In genomic region chr11:8457951-8458350, GRCm38 (mm10) we compare ENCODE assay signal across 10 mouse cellular contexts.
DNase-seq lines count a peak whose midpoint lies in the region; ATAC-seq and TF ChIP-seq lines count a peak whose summit lies in the region.
"Had no signal": no experiment of that assay in that cellular context is flagged by ENCODE, and none has a peak within 500 bp of the region (broad histone marks: within the 10 kb centered on the region; RNA-seq: fewer than 3 reads in every experiment).

No protein-coding gene starts in this region.

- no peak overlapping the region for H3K4me3 ChIP-seq in intestine, embryonic 14.5 days (ENCODE audit: low read depth, low read length)
- no peak overlapping the region for H3K4me3 ChIP-seq in intestine, postnatal 0 days (ENCODE audit: low read depth, low read length)
- no peak overlapping the region for H3K4me3 ChIP-seq in embryonic facial prominence, embryonic 10.5 days
- H3K4me3 ChIP-seq in heart, postnatal 0 days (ENCODE audit: low read depth, low read length) = no peak overlapping the region

- peaks cover 19% of the 10 kb centered on the region for H3K36me3 ChIP-seq in intestine, embryonic 14.5 days (ENCODE audit: control insufficient read depth, insufficient read depth, low read length)
- peaks cover 9% of the 10 kb centered on the region for H3K36me3 ChIP-seq in intestine, postnatal 0 days (ENCODE audit: control insufficient read depth, insufficient read depth)
- peaks cover 33% of the 10 kb centered on the region for H3K36me3 ChIP-seq in embryonic facial prominence, embryonic 10.5 days (replicated peaks)
- H3K36me3 ChIP-seq in heart, postnatal 0 days (replicated peaks; ENCODE audit: control insufficient read depth, insufficient read depth, low read length) = 0 out of 2 replicates have a peak, but pooled peaks cover 13% of the 10 kb centered on the region
- H3K36me3 ChIP-seq: G1E had no signal

- 28% methylated on average over 5 of the region's 5 CpGs for WGBS in intestine, embryonic 14.5 days
- 50% methylated on average over 5 of the region's 5 CpGs for WGBS in intestine, postnatal 0 days
- 37% methylated on average over 5 of the region's 5 CpGs for WGBS in embryonic facial prominence, embryonic 10.5 days
- 7% methylated on average over 5 of the region's 5 CpGs for WGBS in heart, postnatal 0 days

- no peak for TF ChIP-seq CTCF in intestine, postnatal 0 days (IDR thresholded peaks at IDR 0.05; ENCODE audit: low read depth)
- TF ChIP-seq CTCF in heart, postnatal 0 days (IDR thresholded peaks at IDR 0.05; ENCODE audit: low read depth) = no peak

- no peak for ATAC-seq in intestine, embryonic 14.5 days (replicated peaks; ENCODE audit: low FRiP score, low TSS enrichment, low read depth)
- no peak for ATAC-seq in intestine, postnatal 0 days
- peak; percentile 37 for ATAC-seq in heart, postnatal 0 days (ENCODE audit: insufficient read depth, low read depth)

- H3K27ac ChIP-seq in intestine, embryonic 14.5 days (ENCODE audit: low read depth) = peak overlapping the region; percentile 5; the same call in 1 of the 2 replicates
- H3K27ac ChIP-seq in intestine, postnatal 0 days (ENCODE audit: low read depth, low read length) = no peak overlapping the region
- H3K27ac ChIP-seq in embryonic facial prominence, embryonic 10.5 days (replicated peaks) = 0 out of 2 replicates have a peak overlapping the region, but pooled peaks have one; percentile 41
- H3K27ac ChIP-seq in heart, postnatal 0 days (ENCODE audit: low read depth) = peak overlapping the region; percentile 71

- no peak overlapping the region for H3K4me2 ChIP-seq in intestine, embryonic 14.5 days (ENCODE audit: low read length)
- no peak overlapping the region for H3K4me2 ChIP-seq in intestine, postnatal 0 days (replicated peaks; ENCODE audit: low read depth)
- H3K4me2 ChIP-seq in heart, postnatal 0 days (ENCODE audit: low read depth, low read length) = peak overlapping the region; percentile 17

- H3K4me1 ChIP-seq in intestine, embryonic 14.5 days (replicated peaks; ENCODE audit: control insufficient read depth, insufficient read depth, low read length) = peaks cover 37% of the 10 kb centered on the region
- H3K4me1 ChIP-seq in intestine, postnatal 0 days (replicated peaks; ENCODE audit: control insufficient read depth, insufficient read depth, low read length) = peaks cover 10% of the 10 kb centered on the region; the same call in 1 of the 2 replicates
- H3K4me1 ChIP-seq in embryonic facial prominence, embryonic 10.5 days = peaks cover 36% of the 10 kb centered on the region
- H3K4me1 ChIP-seq in heart, postnatal 0 days (ENCODE audit: control insufficient read depth, insufficient read depth) = peaks cover 73% of the 10 kb centered on the region

- no peaks in the 10 kb centered on the region for H3K9me3 ChIP-seq in intestine, embryonic 14.5 days (ENCODE audit: control insufficient read depth, low read length)
- no peaks in the 10 kb centered on the region for H3K9me3 ChIP-seq in intestine, postnatal 0 days (ENCODE audit: control insufficient read depth)
- H3K9me3 ChIP-seq in embryonic facial prominence, embryonic 10.5 days = no peaks in the 10 kb centered on the region
- no peaks in the 10 kb centered on the region for H3K9me3 ChIP-seq in heart, postnatal 0 days (replicated peaks; ENCODE audit: control insufficient read depth, low read length)
- H3K9me3 ChIP-seq: G1E had no signal

- H3K9ac ChIP-seq in intestine, embryonic 14.5 days (ENCODE audit: low read length) = no peak overlapping the region
- H3K9ac ChIP-seq in intestine, postnatal 0 days (ENCODE audit: low read depth, low read length) = no peak overlapping the region
- H3K9ac ChIP-seq in heart, postnatal 0 days (replicated peaks; ENCODE audit: low read depth, low read length) = no peak overlapping the region

- TF ChIP-seq EP300 in heart, postnatal 0 days (IDR thresholded peaks at IDR 0.05; ENCODE audit: low read depth) = no peak

- DNase-seq in intestine, embryonic 14.5 days (ENCODE audit: low spot score) = no peak
- DNase-seq in embryonic facial prominence, embryonic 10.5 days (ENCODE audit: low spot score) = peak; percentile 28
- peak; percentile 69 for DNase-seq in heart, postnatal 0 days (ENCODE audit: low spot score)
- peak; percentile 63 to 71 for DNase-seq in kidney, postnatal 4 days
- DNase-seq in adrenal gland, adult (ENCODE audit: inconsistent age in 2 of 2, low spot score in 1 of 2) = no peak
- no peak for DNase-seq in urinary bladder, postnatal 4 days (ENCODE audit: low spot score in 2 of 2)
- DNase-seq in left cerebral cortex, adult 11 months (ENCODE audit: low spot score) = no peak
- DNase-seq: cerebellum, adult 9-10 months had no signal

- no peaks in the 10 kb centered on the region for H3K27me3 ChIP-seq in intestine, embryonic 14.5 days (replicated peaks; ENCODE audit: control insufficient read depth, insufficient read depth, low read length)
- H3K27me3 ChIP-seq in intestine, postnatal 0 days (replicated peaks; ENCODE audit: control insufficient read depth, insufficient read depth, low read length) = no peaks in the 10 kb centered on the region
- H3K27me3 ChIP-seq in embryonic facial prominence, embryonic 10.5 days (replicated peaks; ENCODE audit: low read depth, poor library complexity, severe bottlenecking) = no peaks in the 10 kb centered on the region
- no peaks in the 10 kb centered on the region for H3K27me3 ChIP-seq in heart, postnatal 0 days (ENCODE audit: control insufficient read depth, insufficient read depth, low read length)

Comparison
In these comparisons a context has a peak if more than half of its experiments do, and no peak if none do; other contexts are left out.
1. DNase-seq: peak in embryonic facial prominence, embryonic 10.5 days (single experiment), heart, postnatal 0 days (single experiment) and kidney, postnatal 4 days (2 of 2); none in intestine, embryonic 14.5 days (single experiment), adrenal gland, adult (0 of 2), urinary bladder, postnatal 4 days (0 of 2) and left cerebral cortex, adult 11 months (single experiment).